Mouse (Mus musculus) mouse embryonic stem cell (cell line): ENCODE measurements around the gene Scrt2.
"Not testable (repeated sequence)": the region's sequence is repeated elsewhere in the genome, so short reads cannot be mapped to it uniquely, and the experiment has no call there.

ENCODE experiments used
- in situ Hi-C, 2 experiments: fragments of 300-500 bp; cut with MboI; formaldehyde crosslinking; loops; 1 replicate in 1 of 2; 3 replicates in 1 of 2; pipeline ENCODE4 v1.14.3; 2019 to 2020; ENCODE audit warnings: low sequenced_read_pairs in 2 of 2, low pct_unique_long_range_greater_than_20kb in 1 of 2, mixed read lengths in 1 of 2; ENCODE audit not compliant: unreplicated experiment in 1 of 2

Scrt2 gene

DNA sequence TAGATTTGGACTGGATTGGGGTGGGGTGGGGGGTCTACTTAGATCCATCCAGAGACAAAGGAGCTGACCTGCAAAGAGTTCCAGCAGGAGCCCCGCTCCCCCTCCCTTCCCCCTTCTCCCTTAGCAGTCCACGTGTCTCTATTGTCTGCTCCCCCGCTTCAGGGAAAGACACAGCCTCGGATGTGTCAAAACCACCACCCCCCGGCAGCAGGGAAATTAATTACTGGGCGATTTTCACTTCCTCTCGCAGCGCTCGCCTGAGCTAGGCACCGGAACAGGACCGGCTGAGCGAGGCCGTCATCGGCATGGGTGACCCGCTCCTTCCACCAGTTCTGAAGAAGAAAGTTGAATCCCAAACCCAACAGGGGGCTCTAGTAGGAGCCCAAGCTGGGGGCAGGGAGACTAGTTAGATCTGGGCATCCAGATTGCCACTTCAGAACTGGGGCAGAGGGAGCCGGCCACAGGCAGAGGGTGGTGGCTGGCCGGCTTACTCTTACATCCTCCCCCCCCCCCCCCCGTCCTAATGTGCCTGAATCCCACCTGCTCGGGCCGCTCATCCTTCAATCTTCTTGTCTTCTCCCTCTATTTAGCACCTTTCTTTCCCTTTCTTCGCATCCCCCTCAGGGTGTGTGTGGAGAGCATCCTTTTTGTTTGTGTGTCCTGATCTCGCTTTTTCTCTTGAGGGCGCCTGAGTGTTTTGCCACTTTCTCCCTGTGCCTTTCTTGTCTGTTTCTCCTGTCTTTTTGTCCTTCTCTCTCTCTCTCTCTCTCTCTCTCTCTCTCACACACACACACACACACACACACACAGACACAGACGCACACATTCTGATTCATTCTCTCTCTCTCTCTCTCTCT is at the start of gene Scrt2:
Gene Scrt2, plus strand, starts transcription at position 845 of the 857 bp plus-strand sequence.
- in situ Hi-C loops, result no loop called here

DNA sequence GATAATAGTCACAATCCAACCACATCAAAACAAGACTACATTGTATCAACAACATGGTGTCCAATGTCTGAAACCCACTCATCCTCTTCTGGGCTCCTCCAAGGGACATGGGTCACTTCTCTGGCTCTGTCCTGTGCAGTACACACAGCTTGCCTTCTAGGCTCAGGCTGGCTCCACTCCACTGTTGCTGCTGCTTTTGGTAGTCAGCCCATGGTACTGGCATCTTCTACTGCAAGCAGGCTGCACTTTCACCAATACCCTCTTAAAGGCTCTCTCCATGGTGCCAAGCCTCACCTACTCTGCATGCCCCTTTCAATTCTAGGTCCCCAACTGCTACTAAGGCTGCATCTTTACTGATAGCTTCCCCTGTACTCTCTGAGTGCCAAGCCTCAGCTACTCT is 41.2 kb upstream of the Scrt2 start:
- in situ Hi-C loops, result no loop called here

DNA sequence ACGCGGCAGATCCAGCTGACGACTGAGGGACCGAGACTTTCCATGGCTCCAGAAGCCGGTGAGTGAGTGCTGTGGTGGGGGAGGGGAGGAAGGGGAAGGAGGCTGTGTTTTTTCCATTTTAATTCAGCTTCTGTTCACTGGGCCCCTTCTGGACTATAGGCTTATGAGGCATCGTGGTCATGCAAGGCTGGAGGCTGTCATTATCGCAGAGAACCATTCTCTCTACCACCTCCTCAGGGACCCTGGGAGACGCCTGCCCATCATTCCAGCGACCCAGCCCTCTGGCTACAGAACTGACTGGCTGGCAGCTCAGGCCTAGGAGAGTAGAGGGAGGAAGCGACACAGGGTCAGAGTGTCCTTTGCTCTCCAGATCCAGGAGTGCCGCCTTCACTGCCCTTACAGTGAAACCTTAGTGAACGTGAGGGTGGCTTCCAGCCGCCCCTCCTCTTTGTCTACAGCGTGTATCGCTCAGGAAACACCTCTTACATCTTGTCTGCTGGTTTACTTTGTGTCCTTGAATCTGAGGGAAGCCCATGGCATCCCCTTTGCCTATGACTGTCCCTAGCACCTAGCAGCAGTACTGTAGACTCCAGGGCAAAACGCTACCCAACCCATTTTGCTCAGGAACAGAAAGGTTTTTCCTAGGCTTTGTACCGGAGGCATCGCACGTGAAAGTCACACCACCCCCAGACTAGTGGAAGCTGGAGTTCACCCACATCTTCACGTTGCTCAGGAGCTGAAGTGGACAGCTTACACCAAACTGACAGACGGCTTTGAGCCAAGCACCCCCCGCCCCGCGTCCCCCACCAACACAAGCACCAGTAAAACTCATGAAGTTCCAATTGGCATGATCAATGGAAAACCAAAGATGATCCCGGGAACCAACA is 34.0 kb upstream of the Scrt2 start:
- in situ Hi-C loops, result no loop called here

DNA sequence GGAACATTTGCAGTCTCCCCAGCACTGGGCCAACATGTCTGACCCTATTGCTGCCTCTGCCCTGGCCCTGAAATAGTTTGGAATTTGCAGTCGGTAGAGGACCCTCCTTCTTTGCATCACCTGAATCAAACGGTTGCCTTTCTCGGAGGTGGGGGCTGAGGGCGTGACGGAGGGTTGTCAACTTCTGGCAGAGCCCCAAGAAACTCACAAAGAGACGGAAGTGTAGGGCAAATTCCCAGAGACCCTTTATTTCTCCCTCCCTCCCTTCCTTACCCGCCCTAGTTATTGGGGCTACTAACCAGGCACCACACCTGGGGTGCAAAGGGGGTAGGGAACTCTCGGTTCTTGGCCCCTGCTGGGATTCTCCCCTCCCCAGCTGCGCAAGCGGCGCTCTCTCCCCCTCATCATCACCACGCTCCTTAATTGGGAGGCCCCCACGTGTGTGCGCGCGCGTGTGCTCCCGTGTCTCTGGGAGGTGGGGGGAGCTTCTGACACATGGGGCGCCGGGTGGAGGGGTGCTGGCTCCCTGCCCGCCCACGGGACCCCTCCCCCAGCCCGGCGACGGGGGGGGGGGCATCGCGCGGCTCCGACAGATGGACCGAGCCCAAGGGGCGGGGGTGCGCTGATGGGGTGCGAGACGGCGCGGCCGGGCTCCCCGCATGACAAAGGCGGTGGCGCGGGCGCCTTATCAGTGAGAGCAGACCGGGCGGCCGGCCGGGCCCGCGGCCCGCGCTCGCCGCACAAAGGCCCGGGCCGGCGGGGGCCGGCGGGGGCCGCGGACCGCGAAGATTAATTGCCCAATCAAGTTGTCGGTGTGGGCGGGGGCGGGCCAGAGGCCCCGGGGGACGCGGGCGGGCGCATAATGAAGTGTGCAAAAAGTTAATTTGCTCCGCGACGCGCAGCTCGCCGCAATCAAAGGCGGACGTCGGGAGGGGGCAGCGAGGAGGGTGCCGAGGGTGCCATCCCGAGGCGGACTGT is 33.0 kb upstream of the Scrt2 start:
- in situ Hi-C loops, result no loop called here

DNA sequence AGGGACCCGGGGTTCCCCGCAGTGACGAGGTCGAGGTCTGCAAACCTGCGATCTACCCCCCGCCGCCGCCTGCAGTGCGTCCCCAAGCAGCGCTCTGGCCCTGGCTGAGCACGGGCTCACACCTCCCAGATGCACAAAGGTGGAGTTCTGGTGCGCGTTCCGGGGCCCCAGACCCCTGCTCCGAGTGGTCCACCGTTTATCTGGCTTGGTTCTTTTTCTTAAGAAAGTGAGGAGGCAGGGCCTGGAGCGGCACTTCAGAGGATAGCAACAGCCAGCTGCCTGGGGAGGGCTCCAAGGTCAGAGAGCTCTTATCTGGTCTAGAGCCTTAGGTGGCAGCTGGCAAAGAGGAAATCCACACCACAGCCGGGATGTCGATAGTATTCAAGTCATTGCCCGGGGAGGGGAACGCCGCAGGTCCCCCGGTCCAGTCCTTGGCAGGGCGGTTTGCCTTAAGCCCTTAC is 32.3 kb upstream of the Scrt2 start:
- in situ Hi-C loops, result no loop called here

DNA sequence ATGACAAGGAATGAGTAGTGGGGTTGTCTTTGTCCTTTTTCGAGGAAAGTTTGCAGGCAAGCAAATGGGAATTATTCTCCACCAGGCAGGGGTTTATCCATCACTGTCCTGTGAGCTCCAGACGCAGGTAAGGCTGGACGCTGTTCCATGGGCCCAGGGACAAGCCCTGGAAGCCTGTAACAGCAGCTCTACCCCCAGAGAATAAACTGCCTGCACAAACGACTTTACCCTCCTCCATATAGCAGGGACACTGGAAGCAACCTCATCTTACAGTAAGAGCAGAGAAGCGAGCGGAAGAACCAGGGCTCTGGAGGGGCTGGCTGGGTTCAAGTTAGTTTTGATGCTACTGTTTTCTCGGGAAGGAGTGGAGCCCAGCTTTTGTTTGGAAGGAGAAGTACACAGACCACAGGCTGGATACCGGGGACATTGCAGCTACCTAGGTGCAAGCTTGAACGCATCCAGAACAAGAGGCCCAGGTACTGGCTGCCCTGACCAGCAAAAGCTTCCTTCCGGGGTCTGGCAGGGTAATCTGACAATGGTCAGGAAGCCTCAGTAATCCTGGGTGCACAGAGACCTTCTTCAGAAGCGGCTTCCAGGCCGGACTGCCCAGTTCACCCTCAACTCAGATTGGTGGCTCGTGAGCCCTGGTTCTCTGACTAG is 31.6 kb upstream of the Scrt2 start:
- in situ Hi-C loops, result no loop called here

DNA sequence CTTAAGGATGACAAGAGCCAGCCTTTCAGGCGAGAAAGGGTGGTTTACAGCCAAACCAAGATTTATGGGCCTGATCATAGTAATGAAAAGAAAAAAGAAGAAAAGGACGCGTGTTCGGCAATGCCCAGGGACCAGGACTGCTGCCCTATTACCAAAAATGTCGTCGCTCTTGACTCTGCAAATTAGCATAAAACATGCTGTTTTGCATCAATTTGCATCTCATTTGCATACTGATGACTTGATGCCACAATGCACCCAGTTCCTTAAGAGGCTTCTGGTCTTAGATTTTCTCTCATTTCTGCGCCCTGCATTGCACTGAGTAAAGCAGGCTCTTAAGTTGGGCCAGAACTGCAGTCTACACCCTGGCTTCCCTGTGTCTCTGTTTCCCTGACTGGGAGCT is 31.0 kb upstream of the Scrt2 start:
- in situ Hi-C loops, result no loop called here

DNA sequence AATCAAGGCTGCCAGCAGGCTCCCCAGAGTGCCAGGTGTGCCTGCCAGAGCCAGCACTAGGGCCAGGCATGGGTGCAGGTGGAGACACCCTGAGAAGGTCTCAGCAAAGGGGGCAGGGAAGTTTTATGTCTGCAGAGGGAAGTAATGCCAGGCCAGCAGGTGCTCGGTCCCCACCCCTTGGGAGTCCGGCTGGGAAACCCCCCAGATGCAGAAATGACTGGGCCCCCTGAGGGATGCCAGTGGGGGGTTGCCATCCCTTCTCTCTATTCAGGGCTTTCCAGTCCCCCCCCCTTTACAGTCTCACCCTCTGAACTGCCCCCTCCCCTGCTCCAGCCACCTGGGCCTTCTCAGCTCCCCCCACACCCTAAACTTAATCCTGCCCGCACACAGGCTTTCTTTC is 29.3 kb upstream of the Scrt2 start:
- in situ Hi-C loops, result no loop called here

DNA sequence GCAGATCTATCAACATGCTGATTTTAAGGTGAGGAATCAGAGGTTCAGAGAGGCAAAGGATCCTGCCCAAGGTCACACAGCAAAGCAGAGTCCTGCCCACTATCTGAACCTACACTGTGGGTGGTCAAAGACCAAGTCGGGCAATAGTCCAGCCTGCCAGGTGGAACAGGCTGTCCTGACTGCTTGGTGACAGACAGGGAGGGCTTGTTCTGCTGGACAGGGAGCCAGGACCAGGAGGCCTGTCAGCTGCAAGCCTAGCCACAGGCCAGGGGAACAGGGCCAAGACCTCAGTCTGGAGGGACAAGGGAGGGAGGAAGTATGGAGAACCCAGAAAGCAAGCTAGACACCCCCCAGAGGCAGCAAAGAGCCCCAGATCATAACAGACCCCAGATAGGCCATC is 25.9 kb upstream of the Scrt2 start:
- in situ Hi-C loops, result no loop called here

DNA sequence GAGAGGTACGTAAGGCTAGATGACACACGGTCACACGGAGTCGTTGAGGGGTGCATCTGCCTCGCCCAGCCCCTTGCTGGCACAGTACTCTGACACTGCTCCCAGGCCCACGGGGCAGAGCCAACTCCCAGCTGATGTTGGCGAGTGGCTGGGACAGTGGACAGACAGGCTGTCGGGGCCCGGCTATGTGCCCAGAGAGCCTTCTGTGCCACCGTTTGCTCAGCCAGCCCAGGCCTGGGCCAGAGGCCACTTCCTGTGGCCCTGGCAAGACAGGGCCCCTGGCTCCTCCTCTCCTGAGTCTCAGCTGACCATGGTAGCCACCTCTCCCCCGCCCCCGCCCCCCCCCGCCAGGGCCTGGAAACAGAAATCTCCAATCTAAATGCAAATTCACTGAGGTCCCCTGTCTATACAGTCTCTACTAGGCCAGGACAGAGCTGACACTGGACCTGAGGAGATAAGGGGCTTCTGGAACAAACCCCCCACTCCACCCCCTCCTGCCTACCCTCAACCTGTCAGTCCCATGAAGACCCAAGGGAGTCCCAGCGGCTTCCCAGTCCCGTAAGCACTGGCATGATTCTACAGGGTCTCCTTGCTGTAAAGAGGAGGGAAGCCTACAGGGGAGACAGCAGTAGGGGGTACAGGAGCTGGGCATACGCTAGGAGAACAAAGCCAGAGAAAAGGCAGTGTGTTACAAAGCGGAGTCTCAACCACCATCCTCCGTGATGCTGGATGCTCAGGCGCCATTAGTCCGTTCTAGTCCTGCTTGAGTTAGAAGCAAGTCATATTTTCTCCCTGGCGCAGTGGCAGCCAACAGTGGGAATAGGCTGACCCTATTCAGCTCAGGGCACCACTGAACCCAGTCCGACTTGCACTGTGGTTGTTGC is 24.7 kb upstream of the Scrt2 start:
- in situ Hi-C loops, result no loop called here

DNA sequence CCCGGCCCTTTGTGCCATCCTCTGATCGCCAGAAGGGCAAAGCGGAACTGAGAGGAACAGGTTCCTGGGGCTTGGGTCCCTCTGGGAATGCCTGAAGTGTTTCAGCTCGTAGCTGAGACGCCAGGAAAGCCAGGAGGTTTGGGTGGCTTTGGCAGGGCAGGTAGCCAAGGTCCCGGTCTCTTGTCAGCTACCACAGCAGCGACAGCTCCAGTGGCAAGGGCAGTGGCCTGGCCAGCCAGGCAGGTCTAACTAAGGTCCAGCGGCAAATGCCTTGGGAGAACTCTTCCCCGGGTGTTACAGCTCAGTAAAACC is 24.1 kb upstream of the Scrt2 start:
- in situ Hi-C loops, result no loop called here

DNA sequence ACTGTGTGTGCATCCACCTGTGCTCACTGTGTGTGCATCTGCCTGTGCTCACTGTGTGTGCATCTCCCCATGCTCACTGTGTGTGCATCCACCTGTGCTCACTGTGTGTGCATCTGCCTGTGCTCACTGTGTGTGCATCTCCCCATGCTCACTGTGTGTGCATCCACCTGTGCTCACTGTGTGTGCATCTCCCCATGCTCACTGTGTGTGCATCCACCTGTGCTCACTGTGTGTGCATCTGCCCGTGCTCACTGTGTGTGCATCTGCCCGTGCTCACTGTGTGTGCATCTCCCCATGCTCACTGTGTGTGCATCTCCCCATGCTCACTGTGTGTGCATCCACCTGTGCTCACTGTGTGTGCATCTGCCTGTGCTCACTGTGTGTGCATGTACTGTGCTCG is 18.5 kb upstream of the Scrt2 start:
- in situ Hi-C loops, result not testable (repeated sequence)

DNA sequence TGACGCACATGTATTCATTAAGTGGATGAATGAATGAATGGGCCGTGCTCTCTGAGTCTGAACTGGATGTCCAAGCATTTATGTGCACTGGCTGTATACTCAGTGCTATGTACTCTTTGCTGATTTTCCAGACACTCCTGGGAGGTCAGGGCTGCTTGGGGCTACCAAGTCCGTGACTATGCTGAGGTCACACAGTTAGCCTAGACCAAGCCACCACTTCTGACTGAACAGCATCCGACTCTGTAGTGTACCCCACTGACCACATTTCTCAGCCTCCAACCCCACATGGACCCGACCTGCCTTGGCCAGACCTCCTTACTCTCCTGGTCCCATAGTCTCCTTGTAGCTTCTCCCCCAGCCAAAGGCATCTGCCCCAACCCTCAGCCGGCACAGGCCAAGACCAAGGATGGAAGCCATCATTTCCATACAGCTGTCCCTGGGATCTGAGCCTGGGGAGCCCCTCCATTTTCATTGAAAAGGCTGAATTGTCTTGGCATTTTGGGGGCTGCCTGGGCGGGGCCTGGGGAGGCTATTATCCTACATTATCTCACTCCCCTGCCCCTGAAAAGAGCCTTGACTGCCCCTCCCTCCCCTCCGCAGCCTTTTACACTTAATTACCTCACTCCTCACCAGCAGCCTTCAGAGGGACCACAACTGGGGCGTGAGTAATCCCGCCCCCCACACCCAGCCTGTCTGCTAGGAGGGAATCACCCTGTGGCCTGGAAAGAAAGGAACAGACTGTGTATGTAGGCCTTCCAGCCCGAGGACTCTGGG is 12.5 kb upstream of the Scrt2 start:
- in situ Hi-C loops, result no loop called here

DNA sequence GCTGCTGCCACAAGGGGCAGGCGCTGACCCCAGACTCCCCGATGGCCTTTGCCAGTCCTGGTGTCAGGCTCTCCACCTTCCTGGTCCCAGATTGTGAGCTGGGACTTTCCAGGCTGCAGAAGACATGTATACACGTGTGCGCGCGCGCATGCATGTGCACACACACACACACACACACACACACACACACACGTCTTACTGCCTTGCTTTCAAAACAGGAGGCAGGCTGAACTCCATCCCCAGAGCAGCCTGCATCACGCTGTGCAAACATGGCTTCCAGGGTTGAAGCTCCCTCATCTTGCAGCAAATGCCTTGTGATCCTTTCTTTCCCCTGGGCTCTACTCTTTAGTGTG is 11.9 kb upstream of the Scrt2 start:
- in situ Hi-C loops, result no loop called here

DNA sequence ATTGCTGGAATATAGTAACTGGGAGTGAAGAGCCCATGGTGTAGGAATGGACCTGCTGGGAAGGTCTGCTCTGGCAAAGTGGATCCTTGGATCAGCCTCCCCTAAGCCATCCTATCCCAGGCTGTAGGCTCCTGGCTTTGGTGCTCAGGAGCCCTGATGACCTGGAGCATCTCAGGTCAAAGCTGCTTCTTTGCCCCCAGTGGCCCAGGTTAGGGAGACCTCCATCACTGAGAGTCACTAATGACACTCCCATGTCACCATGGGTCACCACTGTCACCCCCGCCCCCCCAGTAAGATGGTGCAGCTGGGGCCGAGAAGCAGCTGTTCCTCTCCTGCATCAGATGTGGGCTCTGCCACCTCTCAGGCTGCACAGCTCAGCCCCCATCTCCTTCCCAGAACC is 11.4 kb upstream of the Scrt2 start:
- in situ Hi-C loops, result no loop called here

DNA sequence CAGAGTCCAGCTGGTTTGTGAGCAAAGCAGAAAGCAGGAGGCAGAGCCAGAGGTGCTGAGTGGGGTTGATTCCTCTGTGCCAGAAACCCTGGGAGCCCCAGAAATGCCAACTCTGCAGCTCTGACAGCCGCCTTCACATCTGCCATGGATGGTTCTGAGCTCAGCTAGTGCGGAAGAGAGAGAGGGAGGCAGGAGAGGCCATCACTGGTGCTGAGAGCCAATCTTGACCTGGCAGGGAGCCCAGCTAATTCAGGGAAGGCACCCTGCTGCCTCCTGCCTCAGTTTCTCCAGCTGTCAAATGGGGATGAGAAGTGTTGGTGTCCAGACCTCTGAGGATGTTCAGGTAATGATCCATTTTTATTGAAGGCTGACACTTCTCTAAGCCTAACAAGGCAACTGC is 6.8 kb upstream of the Scrt2 start:
- in situ Hi-C loops, result no loop called here
